Mouse (Mus musculus) lung, postnatal 0 days (tissue): ENCODE measurements around the gene Sult2a7.

Experiments
- CTCF ChIP-seq: IDR thresholded peaks from 2 replicates; pipeline ENCODE4 v1.5.1; 2016; ENCODE audit warnings: antibody characterized with exemption, mild to moderate bottlenecking
- EP300 ChIP-seq: IDR thresholded peaks from 2 replicates; pipeline ENCODE4 v1.6.1; 2016; ENCODE audit warnings: antibody characterized with exemption, mild to moderate bottlenecking, control low read depth

DNA sequence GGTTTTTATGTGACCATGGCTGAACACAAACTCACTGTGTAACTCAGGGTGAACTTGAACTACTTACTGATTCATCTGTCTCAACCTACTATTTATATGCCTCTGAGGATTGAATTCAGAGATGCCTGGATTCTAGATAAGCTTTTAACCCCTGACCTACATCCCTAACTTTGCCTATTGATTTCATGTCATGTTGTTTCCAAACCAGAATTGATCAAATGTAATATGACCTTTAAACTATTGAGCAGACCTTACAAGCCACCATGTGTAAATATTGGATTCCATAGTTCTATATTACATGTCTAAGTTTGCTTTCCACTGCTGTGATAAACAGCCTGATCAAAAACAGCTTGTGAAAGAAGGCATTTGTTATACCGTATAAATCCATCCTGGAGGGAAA, 55.5 kb downstream of the Sult2a7 start:
- no peak for TF ChIP-seq CTCF
- TF ChIP-seq EP300 = no peak
